8 mouse cellular contexts compared by ENCODE assay signal in the genomic region with DNA sequence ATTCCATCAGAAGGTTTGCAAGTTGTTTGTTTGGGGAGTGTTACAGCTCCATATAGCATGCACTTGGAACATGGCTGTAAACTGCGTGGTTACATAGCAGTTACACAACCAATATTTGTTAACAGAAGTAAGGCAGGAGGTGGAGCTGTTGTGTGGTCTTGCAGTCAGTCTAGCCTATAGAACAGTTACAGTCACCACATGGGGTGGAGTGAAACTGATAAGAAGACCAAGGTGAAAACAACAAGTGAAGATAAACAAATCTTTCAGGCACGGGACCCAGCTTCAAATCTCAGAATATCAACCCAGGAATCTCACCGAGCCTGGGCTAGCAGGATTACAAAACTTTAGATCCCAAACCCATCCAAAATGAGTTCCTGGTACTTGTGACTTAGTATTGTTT. TPM values are rescaled to one million over a fixed set of nuclear protein-coding genes. Genes with fewer than 3 reads are reported as not detected.
A peak's percentile ranks its signal among the peaks of the same experiment; 100 is the strongest.
DNase-seq lines count a peak whose midpoint lies in the region; ATAC-seq and TF ChIP-seq lines count a peak whose summit lies in the region.

No protein-coding gene starts in this region.

- H3K4me2 ChIP-seq in kidney, postnatal 0 days (ENCODE audit: low read length): peak overlapping the region; percentile 93
- H3K4me2 ChIP-seq in embryonic facial prominence, embryonic 12.5 days (replicated peaks): peak overlapping the region; percentile 85
- H3K4me2 ChIP-seq in limb, embryonic 11.5 days (ENCODE audit: low read depth, severe bottlenecking): peak overlapping the region; percentile 51; the same call in 1 of the 2 replicates
- H3K4me2 ChIP-seq in neural tube, embryonic 12.5 days (replicated peaks): peak overlapping the region; percentile 73

- no peak for TF ChIP-seq CTCF in kidney, postnatal 0 days (IDR thresholded peaks at IDR 0.05; ENCODE audit: low read depth)
- TF ChIP-seq CTCF in kidney, adult 2 months (conservative IDR thresholded peaks at IDR 0.05; ENCODE audit: insufficient read depth, insufficient read length, low read depth, low read length): no peak

- H3K9ac ChIP-seq in kidney, postnatal 0 days (ENCODE audit: low read depth, low read length): no peak overlapping the region
- H3K9ac ChIP-seq in embryonic facial prominence, embryonic 12.5 days: 0 out of 2 replicates have a peak overlapping the region, but pooled peaks have one; percentile 94
- no peak overlapping the region for H3K9ac ChIP-seq in limb, embryonic 11.5 days (ENCODE audit: low read length)
- no peak overlapping the region for H3K9ac ChIP-seq in neural tube, embryonic 12.5 days

- no peaks in the 10 kb centered on the region for H3K9me3 ChIP-seq in kidney, postnatal 0 days (replicated peaks; ENCODE audit: low read length)
- H3K9me3 ChIP-seq in embryonic facial prominence, embryonic 12.5 days: no peaks in the 10 kb centered on the region
- no peaks in the 10 kb centered on the region for H3K9me3 ChIP-seq in limb, embryonic 11.5 days (ENCODE audit: control insufficient read depth, low read length)
- H3K9me3 ChIP-seq in neural tube, embryonic 12.5 days: no peaks in the 10 kb centered on the region

- intact Hi-C loops in left cerebral cortex, postnatal 10 days (cut with DNase I): no loop called here

- WGBS in kidney, postnatal 0 days: 77% methylated on average over 3 of the region's 3 CpGs
- WGBS in kidney, adult 2 months: 86% methylated on average over 3 of the region's 3 CpGs
- 80% methylated on average over 3 of the region's 3 CpGs for WGBS in embryonic facial prominence, embryonic 12.5 days
- 79% methylated on average over 3 of the region's 3 CpGs for WGBS in limb, embryonic 11.5 days
- WGBS in neural tube, embryonic 12.5 days: 89% methylated on average over 3 of the region's 3 CpGs

- no peak for ATAC-seq in kidney, postnatal 0 days (replicated peaks; ENCODE audit: low FRiP score, low read depth)
- ATAC-seq in embryonic facial prominence, embryonic 12.5 days (ENCODE audit: insufficient number of reproducible peaks, insufficient read depth, low FRiP score, low TSS enrichment): no peak
- ATAC-seq in limb, embryonic 11.5 days (ENCODE audit: insufficient number of reproducible peaks, low FRiP score, low TSS enrichment, low read depth): no peak
- no peak for ATAC-seq in neural tube, embryonic 12.5 days (ENCODE audit: low FRiP score, low read depth)

- H3K27ac ChIP-seq in kidney, postnatal 0 days: no peak overlapping the region
- H3K27ac ChIP-seq in kidney, adult 2 months (ENCODE audit: insufficient read depth, low read depth, low read length): no peak overlapping the region; the same call in 1 of the 2 replicates
- H3K27ac ChIP-seq in embryonic facial prominence, embryonic 12.5 days: no peak overlapping the region
- H3K27ac ChIP-seq in limb, embryonic 11.5 days (replicated peaks; ENCODE audit: low read depth, low read length): no peak overlapping the region
- H3K27ac ChIP-seq in neural tube, embryonic 12.5 days: no peak overlapping the region

- H3K36me3 ChIP-seq in kidney, postnatal 0 days (ENCODE audit: insufficient read depth, low read length): peaks cover 24% of the 10 kb centered on the region
- peaks cover 3% of the 10 kb centered on the region; the same call in 1 of the 2 replicates for H3K36me3 ChIP-seq in kidney, adult 2 months (ENCODE audit: control insufficient read depth, insufficient read depth, low read length)
- H3K36me3 ChIP-seq in embryonic facial prominence, embryonic 12.5 days: peaks cover 37% of the 10 kb centered on the region
- peaks cover 12% of the 10 kb centered on the region for H3K36me3 ChIP-seq in limb, embryonic 11.5 days (ENCODE audit: control insufficient read depth, insufficient read depth, low read length)
- peaks cover 37% of the 10 kb centered on the region for H3K36me3 ChIP-seq in neural tube, embryonic 12.5 days

- H3K27me3 ChIP-seq in kidney, postnatal 0 days (ENCODE audit: insufficient read depth, low read length): no peaks in the 10 kb centered on the region
- H3K27me3 ChIP-seq in kidney, adult 2 months (replicated peaks; ENCODE audit: control insufficient read depth, insufficient read depth, low read length): no peaks in the 10 kb centered on the region
- H3K27me3 ChIP-seq in embryonic facial prominence, embryonic 12.5 days: no peaks in the 10 kb centered on the region
- H3K27me3 ChIP-seq in limb, embryonic 11.5 days (ENCODE audit: control insufficient read depth, insufficient read depth, low read length): no peaks in the 10 kb centered on the region
- no peaks in the 10 kb centered on the region for H3K27me3 ChIP-seq in neural tube, embryonic 12.5 days (replicated peaks)

- DNase-seq in kidney, postnatal 0 days (ENCODE audit: low spot score): no peak
- DNase-seq in kidney, adult 2 months: no peak
- DNase-seq in limb, embryonic 11.5 days (ENCODE audit: low spot score): no peak
- DNase-seq in left cerebral cortex, postnatal 10 days (ENCODE audit: extremely low spot score in 1 of 2, low spot score in 2 of 2): no peak
- no peak for DNase-seq in layer of hippocampus, postnatal 36 days
- no peak for DNase-seq in layer of hippocampus, adult 11-12 months (ENCODE audit: low spot score)

- H3K4me1 ChIP-seq in kidney, postnatal 0 days (replicated peaks; ENCODE audit: insufficient read depth, low read length): peaks cover 7% of the 10 kb centered on the region; the same call in 1 of the 2 replicates
- H3K4me1 ChIP-seq in kidney, adult 2 months (ENCODE audit: control insufficient read depth, insufficient read depth, low read length): peaks cover 11% of the 10 kb centered on the region
- H3K4me1 ChIP-seq in embryonic facial prominence, embryonic 12.5 days: peaks cover 17% of the 10 kb centered on the region; the same call in 1 of the 2 replicates
- peaks cover 8% of the 10 kb centered on the region; the same call in 1 of the 2 replicates for H3K4me1 ChIP-seq in limb, embryonic 11.5 days (ENCODE audit: control insufficient read depth, insufficient read depth, low read length)
- H3K4me1 ChIP-seq in neural tube, embryonic 12.5 days: peaks cover 27% of the 10 kb centered on the region

- H3K4me3 ChIP-seq in kidney, postnatal 0 days (replicated peaks; ENCODE audit: low read depth, low read length): no peak overlapping the region
- no peak overlapping the region for H3K4me3 ChIP-seq in kidney, adult 2 months (ENCODE audit: insufficient read depth, low read depth, low read length)
- no peak overlapping the region; the same call in 1 of the 2 replicates for H3K4me3 ChIP-seq in embryonic facial prominence, embryonic 12.5 days
- H3K4me3 ChIP-seq in limb, embryonic 11.5 days (ENCODE audit: low read depth, low read length): no peak overlapping the region
- peak overlapping the region; percentile 95; the same call in 1 of the 2 replicates for H3K4me3 ChIP-seq in neural tube, embryonic 12.5 days

- TF ChIP-seq POLR2A in kidney, adult 2 months (IDR thresholded peaks at IDR 0.05; ENCODE audit: low read depth, low read length): no peak

RNA-seq across cellular contexts. Expression of a gene that starts 1.6 kb away (rescaled TPM):
- polyA plus RNA-seq in kidney, postnatal 0 days (2015; fragmentation: Nextera tagmentation; extraction: Ambion mirVana): 3.5 and 4.0 TPM in 2 replicates
- polyA plus RNA-seq in kidney, adult 2 months (2012; rRNA removed): 31.5 and 31.9 TPM in 2 replicates
- 6.0 and 6.2 TPM in 2 replicates for polyA plus RNA-seq in embryonic facial prominence, embryonic 12.5 days (2016; fragmentation: Nextera tagmentation; extraction: Ambion mirVana)
- polyA plus RNA-seq in limb, embryonic 11.5 days (2014; fragmentation: Nextera tagmentation; extraction: Ambion mirVana): 5.3 and 5.4 TPM in 2 replicates
- 8.0 and 9.5 TPM in 2 replicates for polyA plus RNA-seq in neural tube, embryonic 12.5 days (2016; fragmentation: Nextera tagmentation; extraction: Ambion mirVana)
- total RNA-seq in left cerebral cortex, postnatal 10 days (2021): 10 to 100 TPM; 14.9 to 20.2 TPM
- 10 to 100 TPM; 25.3 to 31.9 TPM for total RNA-seq in layer of hippocampus, postnatal 36 days (2021)

RNA-seq across cellular contexts. Expression of a gene that starts 36.9 kb away (rescaled TPM):
- polyA plus RNA-seq in kidney, postnatal 0 days (2015; fragmentation: Nextera tagmentation; extraction: Ambion mirVana): 59.3 and 61.8 TPM in 2 replicates
- polyA plus RNA-seq in kidney, adult 2 months (2012; rRNA removed): 54.3 and 57.8 TPM in 2 replicates
- polyA plus RNA-seq in embryonic facial prominence, embryonic 12.5 days (2016; fragmentation: Nextera tagmentation; extraction: Ambion mirVana): 69.9 and 70.3 TPM in 2 replicates
- polyA plus RNA-seq in limb, embryonic 11.5 days (2014; fragmentation: Nextera tagmentation; extraction: Ambion mirVana): 62.1 and 62.5 TPM in 2 replicates
- 73.1 and 79.2 TPM in 2 replicates for polyA plus RNA-seq in neural tube, embryonic 12.5 days (2016; fragmentation: Nextera tagmentation; extraction: Ambion mirVana)
- total RNA-seq in left cerebral cortex, postnatal 10 days (2021): 10 to 100 TPM; 28.6 to 31.0 TPM
- 10 to 100 TPM; 52.4 to 53.3 TPM for total RNA-seq in layer of hippocampus, postnatal 36 days (2021)

RNA-seq across cellular contexts. Expression of a gene that starts 50.1 kb away (rescaled TPM):
- polyA plus RNA-seq in kidney, postnatal 0 days (2015; fragmentation: Nextera tagmentation; extraction: Ambion mirVana): 24.3 and 26.9 TPM in 2 replicates
- polyA plus RNA-seq in kidney, adult 2 months (2012; rRNA removed): 29.9 and 35.3 TPM in 2 replicates
- polyA plus RNA-seq in embryonic facial prominence, embryonic 12.5 days (2016; fragmentation: Nextera tagmentation; extraction: Ambion mirVana): 41.5 and 43.6 TPM in 2 replicates
- polyA plus RNA-seq in limb, embryonic 11.5 days (2014; fragmentation: Nextera tagmentation; extraction: Ambion mirVana): 38.7 and 39.1 TPM in 2 replicates
- polyA plus RNA-seq in neural tube, embryonic 12.5 days (2016; fragmentation: Nextera tagmentation; extraction: Ambion mirVana): 41.6 and 42.5 TPM in 2 replicates
- total RNA-seq in left cerebral cortex, postnatal 10 days (2021): 10 to 100 TPM; 44.9 to 48.5 TPM
- total RNA-seq in layer of hippocampus, postnatal 36 days (2021): 10 to 100 TPM; 48.6 to 51.6 TPM

RNA-seq across cellular contexts. Expression of a gene that starts 53.0 kb away (rescaled TPM):
- 18.8 and 19.0 TPM in 2 replicates for polyA plus RNA-seq in kidney, postnatal 0 days (2015; fragmentation: Nextera tagmentation; extraction: Ambion mirVana)
- 19.5 and 19.9 TPM in 2 replicates for polyA plus RNA-seq in kidney, adult 2 months (2012; rRNA removed)
- 30.1 and 32.7 TPM in 2 replicates for polyA plus RNA-seq in embryonic facial prominence, embryonic 12.5 days (2016; fragmentation: Nextera tagmentation; extraction: Ambion mirVana)
- polyA plus RNA-seq in limb, embryonic 11.5 days (2014; fragmentation: Nextera tagmentation; extraction: Ambion mirVana): 17.3 and 19.5 TPM in 2 replicates
- 26.7 and 26.9 TPM in 2 replicates for polyA plus RNA-seq in neural tube, embryonic 12.5 days (2016; fragmentation: Nextera tagmentation; extraction: Ambion mirVana)
- total RNA-seq in left cerebral cortex, postnatal 10 days (2021): 10 to 100 TPM; 43.7 to 46.1 TPM
- 10 to 100 TPM; 48.4 to 50.1 TPM for total RNA-seq in layer of hippocampus, postnatal 36 days (2021)
